Mouse (Mus musculus): Measurements from ENCODE around the gene Prrg4. TPM values are rescaled to one million over a fixed set of nuclear protein-coding genes. Genes with fewer than 3 reads are reported as not detected.
"Not testable (repeated sequence)": the region's sequence is repeated elsewhere in the genome, so short reads cannot be mapped to it uniquely, and the experiment has no call there.

The Prrg4 gene
- polyA plus RNA-seq, 1 experiment from 2014 or later = 0.84 TPM

DNA sequence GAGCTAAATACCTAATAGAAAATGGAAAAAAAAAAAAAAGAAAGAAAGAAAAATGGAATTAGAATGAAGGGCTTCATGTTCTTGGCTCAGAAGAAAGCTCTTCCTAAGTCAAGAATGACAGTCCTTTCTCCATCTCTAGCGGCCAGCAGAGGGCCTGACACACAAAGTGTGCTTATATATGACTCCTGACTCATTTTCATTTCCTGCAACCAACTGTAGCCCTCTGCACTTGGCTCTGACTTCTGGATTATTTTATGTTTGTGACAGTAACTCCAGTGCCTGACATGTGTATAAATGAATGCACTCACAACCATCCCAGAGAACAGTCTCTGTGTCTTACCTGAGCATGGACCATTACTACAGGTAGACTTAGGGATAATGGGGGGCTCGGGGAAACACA is 2.0 kb downstream of the Prrg4 start:
- Histone ChIP-seq H3K4me3 (ENCODE audit: low read length) (no peak overlapping the region), H3K9me3 (ENCODE audit: control insufficient read depth, low read length) (no peaks in the 10 kb centered on the region), H3K9ac (ENCODE audit: low read depth, low read length) (no peak overlapping the region), H3K36me3 (ENCODE audit: control insufficient read depth, insufficient read depth, low read length) (no peaks in the 10 kb centered on the region), H3K4me1 (ENCODE audit: control insufficient read depth, insufficient read depth, low read depth, low read length) (peaks cover 7% of the 10 kb centered on the region; the same call in 1 of the 2 replicates), H3K27ac (ENCODE audit: low read depth, low read length) (no peak overlapping the region), H3K27me3 (replicated peaks; ENCODE audit: control insufficient read depth, insufficient read depth, low read length) (peaks cover 3% of the 10 kb centered on the region; the same call in 1 of the 2 replicates), H3K4me2 (ENCODE audit: low read length) (no peak overlapping the region)
- ATAC-seq = no peak
- 59% methylated on average over 2 of the region's 2 CpGs for WGBS

- ATAC-seq = no peak
- Histone ChIP-seq H3K9ac (ENCODE audit: low read depth, low read length) (no peak overlapping the region), H3K9me3 (ENCODE audit: control insufficient read depth, low read length) (no peaks in the 10 kb centered on the region), H3K4me2 (ENCODE audit: low read length) (no peak overlapping the region), H3K4me1 (ENCODE audit: control insufficient read depth, insufficient read depth, low read depth, low read length) (peaks cover 7% of the 10 kb centered on the region; the same call in 1 of the 2 replicates), H3K36me3 (ENCODE audit: control insufficient read depth, insufficient read depth, low read length) (no peaks in the 10 kb centered on the region), H3K27ac (ENCODE audit: low read depth, low read length) (no peak overlapping the region), H3K27me3 (replicated peaks; ENCODE audit: control insufficient read depth, insufficient read depth, low read length) (peaks cover 3% of the 10 kb centered on the region; the same call in 1 of the 2 replicates), H3K4me3 (ENCODE audit: low read length) (no peak overlapping the region)
- 34% methylated on average over 4 of the region's 4 CpGs for WGBS
These were observed 2.9 kb downstream of the Prrg4 start for GRCm38 (mm10) chr2:104846638-104847414.

DNA sequence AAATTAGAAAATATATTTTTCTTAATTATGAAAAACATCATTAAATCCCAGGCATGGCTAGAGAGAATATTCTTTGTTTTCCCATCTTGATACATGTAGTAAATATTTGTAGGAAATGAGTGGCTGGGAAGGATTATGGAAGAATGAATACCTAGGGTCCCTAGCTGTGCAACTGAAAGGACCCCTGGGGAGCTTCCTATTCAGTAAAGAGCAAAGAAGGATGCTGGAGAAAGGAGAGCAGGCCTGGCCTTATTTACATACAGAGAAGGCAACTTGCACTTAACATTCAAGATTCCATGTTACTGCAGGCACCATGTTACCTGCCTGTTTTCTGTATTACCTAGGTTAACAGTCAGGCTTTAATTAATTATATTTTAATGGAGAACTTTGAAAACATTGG is 7.1 kb downstream of the Prrg4 start:
- Histone ChIP-seq H3K4me1 (ENCODE audit: control insufficient read depth, insufficient read depth, low read depth, low read length) (no peaks in the 10 kb centered on the region), H3K27me3 (replicated peaks; ENCODE audit: control insufficient read depth, insufficient read depth, low read length) (no peaks in the 10 kb centered on the region), H3K9me3 (ENCODE audit: control insufficient read depth, low read length) (no peaks in the 10 kb centered on the region), H3K4me3 (ENCODE audit: low read length) (no peak overlapping the region), H3K27ac (ENCODE audit: low read depth, low read length) (no peak overlapping the region), H3K4me2 (ENCODE audit: low read length) (no peak overlapping the region), H3K9ac (ENCODE audit: low read depth, low read length) (no peak overlapping the region), H3K36me3 (ENCODE audit: control insufficient read depth, insufficient read depth, low read length) (no peaks in the 10 kb centered on the region)
- no peak for ATAC-seq

- Histone ChIP-seq H3K27me3 (replicated peaks; ENCODE audit: control insufficient read depth, insufficient read depth, low read length) (no peaks in the 10 kb centered on the region), H3K27ac (ENCODE audit: low read depth, low read length) (no peak overlapping the region), H3K9me3 (ENCODE audit: control insufficient read depth, low read length) (no peaks in the 10 kb centered on the region), H3K9ac (ENCODE audit: low read depth, low read length) (no peak overlapping the region), H3K4me3 (ENCODE audit: low read length) (no peak overlapping the region), H3K4me1 (ENCODE audit: control insufficient read depth, insufficient read depth, low read depth, low read length) (no peaks in the 10 kb centered on the region), H3K4me2 (ENCODE audit: low read length) (no peak overlapping the region), H3K36me3 (ENCODE audit: control insufficient read depth, insufficient read depth, low read length) (no peaks in the 10 kb centered on the region)
- ATAC-seq = no peak
- WGBS = 90% methylated on average over 7 of the region's 7 CpGs
These were observed 7.9 kb downstream of the Prrg4 start for GRCm38 (mm10) chr2:104841736-104842135.

DNA sequence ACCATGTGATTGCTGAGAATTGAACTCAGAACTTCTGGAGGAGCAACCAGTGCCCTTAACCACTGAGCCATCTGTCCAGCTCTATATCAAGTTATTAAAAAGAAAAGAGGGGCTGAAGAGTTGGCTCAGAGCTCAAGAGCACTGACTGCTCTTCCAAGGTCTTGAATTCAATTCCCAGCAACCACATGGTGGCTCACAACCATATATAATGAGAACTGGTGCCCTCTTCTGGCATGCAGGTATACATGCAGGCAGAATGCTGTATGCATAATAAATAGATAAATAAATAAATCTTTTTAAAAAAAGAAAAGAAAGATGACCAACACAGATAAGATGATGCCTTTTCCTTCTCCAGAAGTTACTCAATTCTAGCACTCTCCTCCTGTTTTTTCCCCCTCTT is 8.7 kb downstream of the Prrg4 start:
- Histone ChIP-seq H3K4me1 (ENCODE audit: control insufficient read depth, insufficient read depth, low read depth, low read length) (no peaks in the 10 kb centered on the region), H3K4me2 (ENCODE audit: low read length) (no peak overlapping the region), H3K27ac (ENCODE audit: low read depth, low read length) (no peak overlapping the region), H3K27me3 (replicated peaks; ENCODE audit: control insufficient read depth, insufficient read depth, low read length) (no peaks in the 10 kb centered on the region), H3K9me3 (ENCODE audit: control insufficient read depth, low read length) (no peaks in the 10 kb centered on the region), H3K4me3 (ENCODE audit: low read length) (no peak overlapping the region), H3K36me3 (ENCODE audit: control insufficient read depth, insufficient read depth, low read length) (no peaks in the 10 kb centered on the region), H3K9ac (ENCODE audit: low read depth, low read length) (no peak overlapping the region)
- no peak for ATAC-seq

DNA sequence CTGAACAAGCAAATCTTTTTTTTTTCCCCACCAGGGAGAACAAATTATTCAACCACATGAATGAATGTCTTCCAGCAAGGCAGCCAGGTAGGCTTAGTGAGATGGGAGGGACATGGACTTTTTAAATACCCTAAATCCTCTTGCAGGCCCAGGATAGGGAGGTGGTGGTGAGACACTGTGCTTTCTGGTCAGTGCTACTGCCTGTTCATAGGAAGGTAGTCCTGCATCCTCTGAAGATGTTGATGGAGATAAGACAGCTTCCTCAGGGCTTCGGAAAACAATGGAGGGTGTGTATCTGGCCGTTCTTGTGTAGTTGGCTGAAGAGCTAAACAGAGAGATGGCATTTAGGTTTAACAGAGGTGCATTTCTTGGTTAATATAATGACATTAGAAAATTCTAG is 17.2 kb downstream of the Prrg4 start:
- Histone ChIP-seq H3K36me3 (ENCODE audit: control insufficient read depth, insufficient read depth, low read length) (no peaks in the 10 kb centered on the region), H3K4me3 (ENCODE audit: low read length) (no peak overlapping the region), H3K4me1 (ENCODE audit: control insufficient read depth, insufficient read depth, low read depth, low read length) (no peaks in the 10 kb centered on the region), H3K4me2 (ENCODE audit: low read length) (no peak overlapping the region), H3K9me3 (ENCODE audit: control insufficient read depth, low read length) (no peaks in the 10 kb centered on the region), H3K27me3 (replicated peaks; ENCODE audit: control insufficient read depth, insufficient read depth, low read length) (no peaks in the 10 kb centered on the region), H3K27ac (ENCODE audit: low read depth, low read length) (no peak overlapping the region), H3K9ac (ENCODE audit: low read depth, low read length) (no peak overlapping the region)
- 83% methylated on average over 2 of the region's 2 CpGs for WGBS
- no peak for ATAC-seq

- no peak overlapping the region for H3K4me3 ChIP-seq (ENCODE audit: low read length)
- no peak overlapping the region for H3K4me2 ChIP-seq (ENCODE audit: low read length)
- H3K27me3 ChIP-seq (replicated peaks; ENCODE audit: control insufficient read depth, insufficient read depth, low read length) = no peaks in the 10 kb centered on the region
- no peaks in the 10 kb centered on the region for H3K36me3 ChIP-seq (ENCODE audit: control insufficient read depth, insufficient read depth, low read length)
- ATAC-seq = no peak
- no peaks in the 10 kb centered on the region for H3K4me1 ChIP-seq (ENCODE audit: control insufficient read depth, insufficient read depth, low read depth, low read length)
- no peak overlapping the region for H3K27ac ChIP-seq (ENCODE audit: low read depth, low read length)
- 88% methylated on average over 4 of the region's 4 CpGs for WGBS
- H3K9ac ChIP-seq (ENCODE audit: low read depth, low read length) = no peak overlapping the region
- no peaks in the 10 kb centered on the region for H3K9me3 ChIP-seq (ENCODE audit: control insufficient read depth, low read length)
These were observed 23.5 kb downstream of the Prrg4 start for GRCm38 (mm10) chr2:104826191-104826590.

DNA sequence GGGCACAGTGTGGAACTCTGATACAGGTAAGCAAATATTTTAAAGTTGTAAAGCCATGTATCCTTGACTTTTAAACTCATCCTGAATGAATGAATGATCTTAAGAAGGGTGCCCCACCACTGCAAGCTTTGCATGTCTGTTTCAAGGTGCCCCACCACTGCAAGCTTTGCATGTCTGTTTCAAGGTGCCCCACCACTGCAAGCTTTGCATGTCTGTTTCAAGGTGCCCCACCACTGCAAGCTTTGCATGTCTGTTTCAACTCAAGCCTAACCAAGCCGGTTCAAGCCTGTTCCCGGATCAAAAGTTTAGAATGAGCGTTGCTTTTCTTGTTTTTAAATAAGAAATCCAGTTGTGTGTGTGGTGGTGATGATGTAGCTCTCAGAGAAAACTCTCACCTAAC is 30.9 kb downstream of the Prrg4 start:
- 92% methylated on average over 3 of the region's 3 CpGs for WGBS
- H3K9me3 ChIP-seq (ENCODE audit: control insufficient read depth, low read length); H3K9ac ChIP-seq (ENCODE audit: low read depth, low read length): not testable (repeated sequence)

GRCm38 (mm10) chr2:104817555-104818330 is 31.9 kb downstream of the Prrg4 start:
- H3K4me2 ChIP-seq (ENCODE audit: low read length) = peak overlapping the region; percentile 84
- peak overlapping the region; percentile 71 for H3K4me3 ChIP-seq (ENCODE audit: low read length)
- ATAC-seq = 0 out of 2 replicates have a peak, but pooled peaks have one; percentile 0
- WGBS = 2% methylated on average over 15 of the region's 15 CpGs
- no peaks in the 10 kb centered on the region for H3K27me3 ChIP-seq (replicated peaks; ENCODE audit: control insufficient read depth, insufficient read depth, low read length)
- peak overlapping the region; percentile 85 for H3K9ac ChIP-seq (ENCODE audit: low read depth, low read length)
- H3K4me1 ChIP-seq (ENCODE audit: control insufficient read depth, insufficient read depth, low read depth, low read length) = peaks cover 18% of the 10 kb centered on the region
- H3K36me3 ChIP-seq (ENCODE audit: control insufficient read depth, insufficient read depth, low read length) = no peaks in the 10 kb centered on the region
- peak overlapping the region; percentile 92 for H3K27ac ChIP-seq (ENCODE audit: low read depth, low read length)
- no peaks in the 10 kb centered on the region for H3K9me3 ChIP-seq (ENCODE audit: control insufficient read depth, low read length)

More for the DNA sequence above, 30.9 kb downstream of the Prrg4 start:
- not testable (repeated sequence) for H3K4me2 ChIP-seq (ENCODE audit: low read length); ATAC-seq; H3K27me3 ChIP-seq (replicated peaks; ENCODE audit: control insufficient read depth, insufficient read depth, low read length); H3K27ac ChIP-seq (ENCODE audit: low read depth, low read length); H3K4me3 ChIP-seq (ENCODE audit: low read length); H3K36me3 ChIP-seq (ENCODE audit: control insufficient read depth, insufficient read depth, low read length)
- peaks cover 18% of the 10 kb centered on the region for H3K4me1 ChIP-seq (ENCODE audit: control insufficient read depth, insufficient read depth, low read depth, low read length)
